Mouse (Mus musculus): ENCODE measurements around the gene Cpsf6. TPM values are rescaled to one million over a fixed set of nuclear protein-coding genes. Genes with fewer than 3 reads are reported as not detected.
"Not testable (repeated sequence)": the region's sequence is repeated elsewhere in the genome, so short reads cannot be mapped to it uniquely, and the experiment has no call there.

Cpsf6 gene
- total and polyA plus RNA-seq, 2 experiments from 2014 or later: 88.9 to 155 TPM

- H3K27me3 ChIP-seq (ENCODE audit: insufficient read depth, low read length): peaks cover 4% of the 10 kb centered on the region; the same call in 1 of the 2 replicates
- no peaks in the 10 kb centered on the region for H3K4me1 ChIP-seq (ENCODE audit: insufficient read depth)
- H3K36me3 ChIP-seq (ENCODE audit: insufficient read depth): no peaks in the 10 kb centered on the region
- H3K4me2 ChIP-seq (ENCODE audit: low read depth): no peak overlapping the region
- no peak for ATAC-seq
- H3K27ac ChIP-seq (ENCODE audit: low read depth, low read length): no peak overlapping the region
- no peak for TF ChIP-seq CTCF (IDR thresholded peaks at IDR 0.05; ENCODE audit: low read depth)
- no peak overlapping the region for H3K4me3 ChIP-seq (ENCODE audit: low read depth, low read length)
- H3K9me3 ChIP-seq (ENCODE audit: low read length): no peaks in the 10 kb centered on the region
- no peak for DNase-seq
- WGBS: 28% methylated on average over 2 of the region's 2 CpGs
- H3K9ac ChIP-seq: no peak overlapping the region
Measured at GRCm38 (mm10) chr10:117388637-117389370, 9.0 kb upstream of the Cpsf6 start.

- 49% methylated on average over 3 of the region's 3 CpGs for WGBS
- not testable (repeated sequence) for H3K4me2 ChIP-seq (ENCODE audit: low read depth); H3K9me3 ChIP-seq (ENCODE audit: low read length); H3K9ac ChIP-seq; DNase-seq; H3K27ac ChIP-seq (ENCODE audit: low read depth, low read length); H3K4me1 ChIP-seq (ENCODE audit: insufficient read depth); H3K36me3 ChIP-seq (ENCODE audit: insufficient read depth); H3K4me3 ChIP-seq (ENCODE audit: low read depth, low read length); H3K27me3 ChIP-seq (ENCODE audit: insufficient read depth, low read length); ATAC-seq
Measured at GRCm38 (mm10) chr10:117387961-117388636, 8.3 kb upstream of the Cpsf6 start.

- no peak overlapping the region for H3K9ac ChIP-seq
- no peak for DNase-seq
- H3K27me3 ChIP-seq (ENCODE audit: insufficient read depth, low read length): no peaks in the 10 kb centered on the region
- TF ChIP-seq CTCF (IDR thresholded peaks at IDR 0.05; ENCODE audit: low read depth): no peak
- WGBS: 87% methylated on average over 6 of the region's 6 CpGs
- no peaks in the 10 kb centered on the region for H3K36me3 ChIP-seq (ENCODE audit: insufficient read depth)
- no peak overlapping the region for H3K4me2 ChIP-seq (ENCODE audit: low read depth)
- H3K4me3 ChIP-seq (ENCODE audit: low read depth, low read length): no peak overlapping the region
- H3K9me3 ChIP-seq (ENCODE audit: low read length): no peaks in the 10 kb centered on the region
- H3K27ac ChIP-seq (ENCODE audit: low read depth, low read length): no peak overlapping the region
- H3K4me1 ChIP-seq (ENCODE audit: insufficient read depth): no peaks in the 10 kb centered on the region
- no peak for ATAC-seq
Measured at GRCm38 (mm10) chr10:117386981-117387380, 7.2 kb upstream of the Cpsf6 start.

- DNase-seq (no peak), ATAC-seq (no peak)
- Histone ChIP-seq H3K27me3 (ENCODE audit: insufficient read depth, low read length) (no peaks in the 10 kb centered on the region), H3K4me3 (ENCODE audit: low read depth, low read length) (no peak overlapping the region), H3K9ac (no peak overlapping the region), H3K4me1 (ENCODE audit: insufficient read depth) (no peaks in the 10 kb centered on the region), H3K9me3 (ENCODE audit: low read length) (no peaks in the 10 kb centered on the region), H3K4me2 (ENCODE audit: low read depth) (no peak overlapping the region), H3K27ac (ENCODE audit: low read depth, low read length) (no peak overlapping the region), H3K36me3 (ENCODE audit: insufficient read depth) (no peaks in the 10 kb centered on the region)
- WGBS: 87% methylated on average over 1 of the region's 1 CpGs
- TF ChIP-seq CTCF (IDR thresholded peaks at IDR 0.05; ENCODE audit: low read depth): no peak
Measured at GRCm38 (mm10) chr10:117386261-117386660, 6.4 kb upstream of the Cpsf6 start.

GRCm38 (mm10) chr10:117385431-117385830, 5.6 kb upstream of the Cpsf6 start:
- no peaks in the 10 kb centered on the region for H3K9me3 ChIP-seq (ENCODE audit: low read length)
- H3K4me3 ChIP-seq (ENCODE audit: low read depth, low read length): no peak overlapping the region
- no peaks in the 10 kb centered on the region for H3K36me3 ChIP-seq (ENCODE audit: insufficient read depth)
- no peaks in the 10 kb centered on the region for H3K27me3 ChIP-seq (ENCODE audit: insufficient read depth, low read length)
- no peak for TF ChIP-seq CTCF (IDR thresholded peaks at IDR 0.05; ENCODE audit: low read depth)
- no peak overlapping the region for H3K4me2 ChIP-seq (ENCODE audit: low read depth)
- DNase-seq: no peak
- no peak for ATAC-seq
- no peak overlapping the region for H3K27ac ChIP-seq (ENCODE audit: low read depth, low read length)
- no peaks in the 10 kb centered on the region for H3K4me1 ChIP-seq (ENCODE audit: insufficient read depth)
- WGBS: 84% methylated on average over 4 of the region's 4 CpGs
- H3K9ac ChIP-seq: no peak overlapping the region

- no peak overlapping the region for H3K9ac ChIP-seq
- H3K27me3 ChIP-seq (ENCODE audit: insufficient read depth, low read length): no peaks in the 10 kb centered on the region
- H3K4me2 ChIP-seq (ENCODE audit: low read depth): no peak overlapping the region
- no peaks in the 10 kb centered on the region for H3K4me1 ChIP-seq (ENCODE audit: insufficient read depth)
- H3K27ac ChIP-seq (ENCODE audit: low read depth, low read length): no peak overlapping the region
- WGBS: 89% methylated on average over 2 of the region's 2 CpGs
- no peak for DNase-seq
- no peak for ATAC-seq
- no peak overlapping the region for H3K4me3 ChIP-seq (ENCODE audit: low read depth, low read length)
- no peak for TF ChIP-seq CTCF (IDR thresholded peaks at IDR 0.05; ENCODE audit: low read depth)
- H3K36me3 ChIP-seq (ENCODE audit: insufficient read depth): no peaks in the 10 kb centered on the region
- H3K9me3 ChIP-seq (ENCODE audit: low read length): no peaks in the 10 kb centered on the region
Measured at GRCm38 (mm10) chr10:117385086-117385430, 5.2 kb upstream of the Cpsf6 start.

GRCm38 (mm10) chr10:117384386-117385085, 4.7 kb upstream of the Cpsf6 start:
- no peak overlapping the region for H3K4me3 ChIP-seq (ENCODE audit: low read depth, low read length)
- no peak for TF ChIP-seq CTCF (IDR thresholded peaks at IDR 0.05; ENCODE audit: low read depth)
- no peak overlapping the region for H3K27ac ChIP-seq (ENCODE audit: low read depth, low read length)
- WGBS: 92% methylated on average over 4 of the region's 4 CpGs
- no peak overlapping the region for H3K9ac ChIP-seq
- ATAC-seq (no peak), DNase-seq (no peak)
- H3K36me3 ChIP-seq (ENCODE audit: insufficient read depth): no peaks in the 10 kb centered on the region
- H3K4me1 ChIP-seq (ENCODE audit: insufficient read depth): no peaks in the 10 kb centered on the region
- H3K4me2 ChIP-seq (ENCODE audit: low read depth): no peak overlapping the region
- no peaks in the 10 kb centered on the region for H3K9me3 ChIP-seq (ENCODE audit: low read length)
- no peaks in the 10 kb centered on the region for H3K27me3 ChIP-seq (ENCODE audit: insufficient read depth, low read length)

Measured in forebrain, postnatal 0 days (tissue).